Mouse (Mus musculus) E14TG2a.4 (cell line): ENCODE data around the gene Pacrg.

Experiments
- CTCF ChIP-seq: conservative IDR thresholded peaks from 2 replicates; pipeline ENCODE4 v1.5.1; 2014; ENCODE audit warnings: low read length
- POU5F1 ChIP-seq: IDR thresholded peaks from 2 replicates; pipeline ENCODE4 v1.6.1; 2014; ENCODE audit warnings: low read length, borderline replicate concordance

DNA sequence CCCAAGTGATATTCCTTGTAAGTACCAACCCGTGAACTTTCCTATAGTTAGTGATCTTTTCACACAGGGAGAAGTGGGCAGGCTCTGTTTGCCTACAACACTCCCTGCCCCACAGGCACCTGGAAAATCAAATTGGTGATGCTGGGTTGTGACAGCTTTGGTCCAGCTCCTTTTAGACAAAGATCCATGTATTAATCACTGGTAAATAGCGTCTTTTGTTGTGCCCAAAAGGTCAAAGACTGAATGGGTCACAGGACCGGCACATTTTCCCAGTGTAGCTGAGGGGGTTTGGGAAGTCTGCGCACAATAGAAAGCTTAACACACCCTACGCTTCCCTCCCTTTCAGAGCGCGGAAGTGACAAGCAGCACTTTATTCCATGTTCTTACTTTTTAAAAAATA, 434.2 kb downstream of the Pacrg start:
- TF ChIP-seq CTCF (no peak), POU5F1 (no peak)
